Mouse (Mus musculus) stomach, embryonic 15.5 days (tissue): ENCODE data around the gene Dse. TPM values are rescaled to one million over a fixed set of nuclear protein-coding genes. Genes with fewer than 3 reads are reported as not detected.

Experiments
- ATAC-seq: fragments of 200-750 bp; cut with Nextera tagmentation; 2 replicates; pipeline ENCODE4 v1.8.0; 2017; ENCODE audit warnings: low read depth, moderate number of reproducible peaks, moderate TSS enrichment; ENCODE audit not compliant: insufficient read depth, low FRiP score
- H3K27ac ChIP-seq: fragments of 300-500 bp; sonication (generic); 2 replicates; pipeline ENCODE4 v1.5.1; 2015; ENCODE audit warnings: mild to moderate bottlenecking, inconsistent platforms
- H3K27me3 ChIP-seq: fragments of 300-500 bp; sonication (generic); replicated peaks from 2 replicates; pipeline ENCODE4 v1.6.1; 2015; ENCODE audit warnings: inconsistent platforms
- H3K36me3 ChIP-seq: fragments of 300-500 bp; sonication (generic); 2 replicates; pipeline ENCODE4 v1.6.1; 2015; ENCODE audit warnings: inconsistent platforms
- H3K4me1 ChIP-seq: fragments of 300-500 bp; sonication (generic); 2 replicates; pipeline ENCODE4 v1.6.1; 2015; ENCODE audit warnings: inconsistent platforms
- H3K4me2 ChIP-seq: fragments of 300-500 bp; sonication (generic); 2 replicates; pipeline ENCODE4 v1.6.1; 2015; ENCODE audit warnings: mild to moderate bottlenecking, inconsistent platforms
- H3K4me3 ChIP-seq: fragments of 300-500 bp; sonication (generic); replicated peaks from 2 replicates; pipeline ENCODE4 v1.5.1; 2015; ENCODE audit warnings: inconsistent platforms
- H3K9ac ChIP-seq: fragments of 300-500 bp; sonication (generic); 2 replicates; pipeline ENCODE4 v1.6.1; 2015; ENCODE audit warnings: inconsistent platforms
- H3K9me3 ChIP-seq: fragments of 300-500 bp; sonication (generic); 2 replicates; pipeline ENCODE4 v1.6.1; 2016; ENCODE audit warnings: inconsistent platforms
- WGBS: fragments of 180-500 bp; shearing (Covaris S2); methylation state at CpG from one replicate; pipeline ENCODE4 v1.1.7; 2015; 5-methylcytosine and 5-hydroxymethylcytosine counted together
- polyA plus RNA-seq: library from polyadenylated mRNA; unstranded; fragments of >200 nt; fragmentation: Nextera tagmentation; extraction: Ambion mirVana; gene quantifications from 2 replicates; pipeline ENCODE4 v1.2.1, GENCODE M21; 2015

Dse gene
- polyA plus RNA-seq, 1 experiment from 2014 or later, result 19.2 TPM

DNA sequence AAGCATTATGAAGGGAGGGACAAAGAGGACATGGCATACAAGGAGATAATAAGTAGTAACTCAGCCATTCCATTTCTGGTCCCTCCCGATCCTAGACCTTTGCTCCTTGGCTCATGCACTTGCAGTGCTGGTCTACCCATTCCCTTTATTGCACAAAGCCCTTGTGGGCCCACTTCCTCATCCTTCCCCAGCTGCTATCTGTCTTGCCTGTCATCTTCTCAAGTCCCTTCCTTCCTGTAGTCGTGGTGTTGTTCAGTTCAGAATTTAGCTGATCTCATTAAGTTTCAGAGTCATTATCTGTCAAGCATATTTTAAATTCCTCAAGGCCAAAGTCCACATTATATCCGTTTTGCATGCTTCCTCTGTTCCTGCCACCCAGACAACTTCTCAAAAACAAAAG, 9.5 kb downstream of the Dse start:
- ATAC-seq, result no peak; the same call in 1 of the 2 replicates
- 16% methylated on average over 3 of the region's 3 CpGs for WGBS
- no peaks in the 10 kb centered on the region for H3K36me3 ChIP-seq
- H3K9ac ChIP-seq, result no peak overlapping the region
- H3K4me1 ChIP-seq, result peaks cover 8% of the 10 kb centered on the region; the same call in 1 of the 2 replicates
- no peak overlapping the region for H3K4me2 ChIP-seq
- H3K27me3 ChIP-seq, result no peaks in the 10 kb centered on the region
- H3K27ac ChIP-seq, result peak overlapping the region; percentile 26
- no peaks in the 10 kb centered on the region for H3K9me3 ChIP-seq
- H3K4me3 ChIP-seq, result no peak overlapping the region

DNA sequence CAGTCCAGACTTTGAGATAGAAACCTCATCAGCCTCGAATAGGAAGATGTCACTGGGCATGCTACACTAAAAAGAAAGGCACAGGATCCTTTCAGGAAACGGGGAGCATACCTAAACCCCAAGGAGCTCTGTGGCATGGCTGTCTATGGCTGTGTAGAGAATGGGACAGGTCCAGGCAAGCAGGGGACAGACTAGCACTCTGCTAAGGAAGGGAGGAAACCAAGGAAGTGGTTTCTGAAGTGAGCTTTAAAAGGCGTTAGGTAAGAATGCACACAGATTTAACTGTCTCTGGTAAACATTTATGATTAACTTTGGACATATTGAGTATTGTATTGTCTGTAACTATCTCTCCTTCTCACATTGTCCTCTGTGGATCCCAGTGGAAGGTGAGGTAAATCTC, 10.2 kb downstream of the Dse start:
- no peaks in the 10 kb centered on the region for H3K27me3 ChIP-seq
- H3K9ac ChIP-seq, result no peak overlapping the region
- no peak overlapping the region for H3K4me2 ChIP-seq
- H3K4me1 ChIP-seq, result peaks cover 8% of the 10 kb centered on the region; the same call in 1 of the 2 replicates
- H3K27ac ChIP-seq, result no peak overlapping the region
- no peak overlapping the region for H3K4me3 ChIP-seq
- H3K36me3 ChIP-seq, result no peaks in the 10 kb centered on the region
- ATAC-seq, result no peak
- no peaks in the 10 kb centered on the region for H3K9me3 ChIP-seq
- WGBS, result 73% methylated on average over 3 of the region's 3 CpGs

DNA sequence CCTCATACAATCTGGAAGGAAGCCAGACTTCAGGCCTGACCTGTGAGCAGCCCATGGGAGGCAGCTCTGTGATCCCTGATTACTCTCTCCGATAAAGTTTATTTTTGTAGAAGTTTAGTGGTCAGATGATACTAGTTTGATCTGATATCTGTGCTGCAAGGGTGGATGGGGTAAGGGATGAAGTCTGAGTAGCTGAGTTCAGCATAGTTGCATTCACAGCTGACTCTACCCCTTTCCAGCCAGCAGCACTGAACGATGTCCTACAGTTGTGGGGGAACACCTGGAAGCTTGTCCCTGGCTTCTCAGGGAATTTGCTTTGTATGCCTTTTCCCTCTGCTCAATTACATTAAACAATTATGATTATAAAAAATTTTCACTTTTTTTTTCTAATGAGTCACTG, 12.6 kb downstream of the Dse start:
- Histone ChIP-seq H3K4me3 (no peak overlapping the region), H3K9me3 (no peaks in the 10 kb centered on the region), H3K27me3 (no peaks in the 10 kb centered on the region), H3K36me3 (no peaks in the 10 kb centered on the region), H3K27ac (no peak overlapping the region), H3K4me1 (peaks cover 8% of the 10 kb centered on the region; the same call in 1 of the 2 replicates), H3K4me2 (no peak overlapping the region), H3K9ac (no peak overlapping the region)
- no peak for ATAC-seq
- WGBS, result 35% methylated on average over 2 of the region's 2 CpGs

DNA sequence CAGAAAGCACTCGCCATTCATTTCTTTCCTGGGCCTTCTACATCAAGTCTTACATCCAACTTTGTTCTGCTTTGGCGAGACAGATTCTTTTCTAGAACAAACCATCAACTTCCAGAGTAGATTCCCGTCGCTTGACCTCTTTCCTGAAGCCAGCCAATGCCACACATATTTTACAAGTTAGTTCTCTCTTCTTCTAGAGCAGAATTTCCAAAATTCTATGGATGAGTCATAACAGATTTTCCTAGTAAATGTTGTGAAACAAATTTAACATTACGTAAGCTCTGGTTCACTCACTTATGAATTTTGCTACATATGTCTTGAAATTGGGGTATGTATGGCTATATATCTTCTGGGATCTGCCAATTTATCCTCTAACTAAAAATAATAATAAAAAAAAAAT, 13.0 kb downstream of the Dse start:
- Histone ChIP-seq H3K4me3 (no peak overlapping the region), H3K36me3 (no peaks in the 10 kb centered on the region), H3K27ac (no peak overlapping the region), H3K9ac (no peak overlapping the region), H3K4me2 (no peak overlapping the region), H3K9me3 (no peaks in the 10 kb centered on the region), H3K27me3 (no peaks in the 10 kb centered on the region), H3K4me1 (peaks cover 8% of the 10 kb centered on the region; the same call in 1 of the 2 replicates)
- ATAC-seq, result no peak
- WGBS, result 84% methylated on average over 5 of the region's 5 CpGs

DNA sequence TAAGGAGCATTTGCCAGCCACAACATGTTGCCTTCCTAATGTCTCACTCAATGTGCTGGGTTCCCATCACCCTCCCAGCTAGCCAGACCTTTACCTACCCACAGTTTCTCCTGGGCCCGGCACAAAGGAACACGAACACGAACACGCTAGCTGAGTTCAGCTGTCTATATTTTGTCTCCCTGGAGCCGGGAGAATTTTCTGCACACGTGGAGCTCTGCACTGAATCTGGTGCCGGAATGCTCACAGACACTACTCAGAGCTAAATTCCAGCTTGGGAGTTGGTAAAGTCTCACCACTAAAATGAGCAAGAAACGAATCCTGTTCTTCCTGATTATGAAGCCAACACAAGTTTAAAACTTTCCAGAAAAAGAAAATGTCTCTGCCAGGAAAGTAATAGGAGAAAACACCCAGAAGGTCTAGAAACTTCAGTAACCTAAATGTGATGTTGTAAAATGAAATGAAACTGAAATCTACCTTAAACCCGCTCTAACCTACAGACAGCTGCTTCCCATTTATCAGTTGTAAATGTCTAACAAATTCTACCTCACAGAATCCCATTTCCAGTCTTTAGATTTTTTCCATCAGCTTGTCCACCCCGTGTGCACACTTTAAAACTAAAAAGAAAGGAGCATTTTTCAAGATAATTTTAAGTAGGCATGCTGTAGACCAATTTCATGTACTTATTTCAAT, 20.8 kb downstream of the Dse start:
- Histone ChIP-seq H3K4me1 (no peaks in the 10 kb centered on the region), H3K4me2 (0 out of 2 replicates have a peak overlapping the region, but pooled peaks have one; percentile 13), H3K36me3 (no peaks in the 10 kb centered on the region), H3K9me3 (no peaks in the 10 kb centered on the region), H3K4me3 (no peak overlapping the region), H3K9ac (no peak overlapping the region), H3K27ac (peak overlapping the region; percentile 44), H3K27me3 (no peaks in the 10 kb centered on the region)
- 51% methylated on average over 10 of the region's 10 CpGs for WGBS
- no peak for ATAC-seq

DNA sequence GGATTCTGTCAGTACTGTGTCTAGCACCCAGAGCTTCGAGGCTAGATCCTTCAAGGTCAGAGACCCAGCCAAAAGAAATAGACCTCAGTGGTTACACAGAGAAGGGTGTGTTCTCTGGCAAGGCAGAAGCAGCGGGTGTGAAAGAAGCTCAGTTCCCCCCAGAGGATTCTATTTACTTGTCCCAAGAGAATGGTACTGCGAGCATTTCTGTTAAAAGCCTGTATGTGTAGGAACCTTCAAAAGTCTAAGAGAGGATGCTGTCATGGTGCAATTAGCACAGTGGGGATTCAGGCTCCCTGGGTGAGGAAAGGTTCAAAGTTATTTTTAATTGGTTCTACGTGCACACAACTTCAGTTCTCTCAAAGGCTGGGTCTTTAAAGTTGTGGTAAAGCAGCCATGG, 22.0 kb downstream of the Dse start:
- WGBS, result 60% methylated on average over 4 of the region's 4 CpGs
- Histone ChIP-seq H3K9me3 (no peaks in the 10 kb centered on the region), H3K9ac (no peak overlapping the region), H3K27me3 (no peaks in the 10 kb centered on the region), H3K36me3 (no peaks in the 10 kb centered on the region), H3K27ac (no peak overlapping the region), H3K4me3 (no peak overlapping the region), H3K4me2 (no peak overlapping the region), H3K4me1 (no peaks in the 10 kb centered on the region)
- ATAC-seq, result no peak

DNA sequence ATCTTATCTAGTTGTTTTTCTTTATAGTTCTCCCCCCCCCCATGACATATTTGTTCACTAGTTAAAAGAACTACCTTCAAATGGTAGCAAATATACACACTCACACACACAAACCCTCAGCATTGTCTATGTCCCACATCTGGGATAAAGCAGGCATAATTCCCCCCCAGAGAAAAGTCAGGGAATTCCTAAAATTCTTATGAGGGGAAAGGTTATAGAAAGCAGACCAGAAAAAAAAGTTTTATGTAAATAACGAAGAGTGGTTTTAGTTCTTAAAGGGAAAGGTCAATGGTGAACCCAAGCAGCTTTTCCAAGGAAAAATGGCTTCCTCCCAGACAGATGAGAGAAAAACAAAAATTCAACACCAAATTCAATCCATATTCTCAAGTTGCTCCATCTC, 22.6 kb downstream of the Dse start:
- no peak overlapping the region for H3K9ac ChIP-seq
- ATAC-seq, result no peak
- H3K27me3 ChIP-seq, result no peaks in the 10 kb centered on the region
- no peak overlapping the region for H3K4me3 ChIP-seq
- H3K36me3 ChIP-seq, result no peaks in the 10 kb centered on the region
- H3K4me2 ChIP-seq, result no peak overlapping the region
- WGBS, result 15% methylated on average over 1 of the region's 1 CpGs
- H3K9me3 ChIP-seq, result no peaks in the 10 kb centered on the region
- H3K4me1 ChIP-seq, result no peaks in the 10 kb centered on the region
- H3K27ac ChIP-seq, result no peak overlapping the region

DNA sequence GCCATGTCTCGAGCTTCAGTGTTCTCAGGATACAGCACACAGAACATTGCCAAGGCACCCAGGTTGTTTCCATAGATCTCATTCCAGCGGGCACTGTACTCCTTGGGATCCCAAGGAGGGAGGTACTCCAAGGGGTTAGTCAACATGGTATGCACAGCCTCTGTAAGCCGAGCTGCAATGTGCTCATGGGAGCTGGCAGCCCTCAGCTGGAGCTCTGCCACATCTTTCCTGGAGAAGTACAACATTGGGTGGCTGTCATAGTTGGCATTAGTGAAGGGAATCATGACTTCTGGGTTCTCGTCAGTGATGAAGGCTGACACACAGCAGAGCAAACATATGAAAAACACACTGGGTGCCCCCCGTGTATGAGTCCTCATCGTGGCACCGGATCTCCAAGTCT, 23.8 kb downstream of the Dse start:
- no peaks in the 10 kb centered on the region for H3K9me3 ChIP-seq
- H3K27me3 ChIP-seq, result no peaks in the 10 kb centered on the region
- WGBS, result 87% methylated on average over 7 of the region's 7 CpGs
- H3K4me2 ChIP-seq, result no peak overlapping the region
- H3K4me1 ChIP-seq, result no peaks in the 10 kb centered on the region
- ATAC-seq, result no peak
- no peaks in the 10 kb centered on the region for H3K36me3 ChIP-seq
- no peak overlapping the region for H3K4me3 ChIP-seq
- no peak overlapping the region for H3K9ac ChIP-seq
- H3K27ac ChIP-seq, result no peak overlapping the region

DNA sequence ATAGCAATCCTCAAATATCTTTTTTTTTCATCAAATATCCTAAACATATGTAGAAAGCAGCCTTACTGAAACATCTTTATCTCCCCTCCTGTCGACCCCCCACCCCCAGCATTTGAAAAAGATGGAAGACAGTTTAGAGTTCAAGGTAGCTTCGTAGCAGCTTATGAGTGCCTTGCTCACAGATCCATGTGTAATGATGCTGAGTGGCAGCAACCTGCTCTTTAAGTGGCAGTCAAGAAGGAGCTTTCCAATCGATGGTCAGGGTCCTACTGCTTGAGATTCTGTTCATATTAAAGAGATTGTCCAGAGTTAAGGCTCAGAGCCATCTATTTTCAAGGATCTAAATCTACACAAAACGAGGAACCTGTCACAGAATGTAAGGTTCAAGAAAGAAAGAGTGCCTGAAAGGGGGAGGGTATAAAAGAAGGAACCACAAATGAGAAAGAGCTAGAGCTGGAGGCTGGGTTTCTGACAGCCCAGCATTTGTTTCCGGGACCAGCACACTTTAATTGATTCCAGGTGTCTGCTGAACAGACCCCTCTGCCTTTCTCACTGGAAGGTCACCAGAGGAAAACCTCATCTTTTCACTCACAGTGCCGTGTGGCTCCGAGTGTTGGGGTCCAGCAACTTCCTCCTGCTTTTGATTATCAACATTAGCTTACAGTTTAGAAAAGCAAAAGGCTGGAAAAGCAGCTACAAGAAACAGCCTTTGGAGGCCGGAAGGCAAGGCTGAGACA, 31.5 kb downstream of the Dse start:
- no peak for ATAC-seq
- H3K4me2 ChIP-seq, result no peak overlapping the region
- H3K27ac ChIP-seq, result no peak overlapping the region
- H3K4me3 ChIP-seq, result no peak overlapping the region
- WGBS, result 34% methylated on average over 8 of the region's 8 CpGs
- H3K9me3 ChIP-seq, result no peaks in the 10 kb centered on the region
- H3K9ac ChIP-seq, result no peak overlapping the region
- H3K36me3 ChIP-seq, result no peaks in the 10 kb centered on the region
- no peaks in the 10 kb centered on the region for H3K4me1 ChIP-seq
- no peaks in the 10 kb centered on the region for H3K27me3 ChIP-seq

DNA sequence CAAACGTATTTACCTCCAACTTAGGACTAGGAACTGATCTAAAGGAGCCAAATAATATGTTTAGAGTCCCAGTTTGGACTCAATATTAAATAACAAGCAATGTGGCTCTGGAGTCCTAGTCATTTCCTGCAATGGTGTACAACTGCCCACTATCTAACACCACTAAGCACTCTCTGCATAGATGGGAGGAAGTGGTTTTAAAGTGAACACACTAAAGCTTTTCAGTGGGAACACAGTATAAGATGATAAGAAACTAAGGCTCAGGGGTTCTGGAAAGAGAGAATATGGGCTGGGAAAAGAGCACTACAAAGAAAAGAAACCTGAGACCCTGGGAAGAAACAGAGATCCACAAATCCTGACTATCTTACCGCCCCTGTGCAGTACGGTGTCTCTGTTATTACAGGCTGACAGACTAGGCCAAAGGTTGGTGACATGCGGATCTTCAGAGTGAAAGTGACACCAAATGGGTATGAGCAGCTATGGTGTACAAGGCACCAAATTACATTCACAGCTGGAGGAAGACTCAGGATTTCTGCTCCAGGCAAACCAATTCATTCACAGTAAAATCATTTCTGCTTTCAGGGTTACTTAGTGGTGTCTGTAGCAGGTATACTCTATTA, 34.7 kb downstream of the Dse start:
- Histone ChIP-seq H3K4me1 (no peaks in the 10 kb centered on the region), H3K27ac (no peak overlapping the region), H3K4me2 (no peak overlapping the region), H3K4me3 (no peak overlapping the region), H3K9me3 (no peaks in the 10 kb centered on the region), H3K9ac (no peak overlapping the region), H3K27me3 (no peaks in the 10 kb centered on the region), H3K36me3 (no peaks in the 10 kb centered on the region)
- ATAC-seq, result no peak
- 65% methylated on average over 4 of the region's 4 CpGs for WGBS

DNA sequence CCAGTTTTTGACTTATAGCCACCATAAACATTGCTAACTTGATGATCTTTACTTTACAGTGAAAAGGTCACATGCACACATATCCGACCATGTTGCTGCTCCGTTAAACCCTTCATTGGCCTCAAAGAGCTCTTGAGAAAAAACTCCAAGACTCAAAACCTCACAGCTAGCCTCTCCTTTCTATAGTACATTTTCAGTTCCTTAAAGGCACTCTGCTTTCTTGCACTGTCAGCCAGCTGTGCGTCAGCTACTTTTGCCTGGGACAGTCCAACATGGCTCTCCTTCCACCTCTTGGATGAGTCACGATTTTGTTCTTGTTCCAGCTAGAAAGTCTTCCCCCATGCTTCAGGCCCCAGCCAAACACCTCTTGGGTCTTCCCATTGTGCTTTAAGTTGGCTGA, 35.9 kb downstream of the Dse start:
- H3K27ac ChIP-seq, result no peak overlapping the region
- no peak for ATAC-seq
- H3K9me3 ChIP-seq, result no peaks in the 10 kb centered on the region
- no peaks in the 10 kb centered on the region for H3K36me3 ChIP-seq
- no peaks in the 10 kb centered on the region for H3K4me1 ChIP-seq
- WGBS, result 82% methylated on average over 4 of the region's 4 CpGs
- no peaks in the 10 kb centered on the region for H3K27me3 ChIP-seq
- no peak overlapping the region for H3K4me2 ChIP-seq
- no peak overlapping the region for H3K4me3 ChIP-seq
- no peak overlapping the region for H3K9ac ChIP-seq

DNA sequence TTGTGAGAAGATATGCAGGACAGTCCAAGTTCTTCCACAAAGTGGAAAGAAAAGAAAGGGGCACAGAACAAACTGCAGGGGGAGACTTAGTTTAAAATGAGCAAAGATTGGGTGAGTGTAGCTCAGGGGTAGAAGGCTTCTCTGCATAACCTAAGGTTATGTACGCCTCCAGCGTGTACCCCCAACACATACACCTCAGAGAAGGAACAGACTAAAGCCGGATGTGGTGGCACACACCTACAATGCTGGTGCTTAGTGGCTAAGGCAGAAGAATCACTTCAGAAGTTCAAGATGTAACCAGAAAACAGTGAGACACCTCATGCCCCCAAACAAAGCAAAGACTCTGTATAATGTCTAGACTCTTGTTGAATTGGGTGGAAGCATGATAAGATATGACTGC, 36.3 kb downstream of the Dse start:
- Histone ChIP-seq H3K4me3 (no peak overlapping the region), H3K4me2 (no peak overlapping the region), H3K27me3 (no peaks in the 10 kb centered on the region), H3K27ac (no peak overlapping the region), H3K4me1 (no peaks in the 10 kb centered on the region), H3K9ac (no peak overlapping the region), H3K9me3 (no peaks in the 10 kb centered on the region), H3K36me3 (no peaks in the 10 kb centered on the region)
- no peak for ATAC-seq
- WGBS, result 86% methylated on average over 3 of the region's 3 CpGs
